Mouse (Mus musculus) heart, embryonic 13.5 days (tissue): Measurements from ENCODE around the gene Ttc8. TPM values are rescaled to one million over a fixed set of nuclear protein-coding genes. Genes with fewer than 3 reads are reported as not detected.

ENCODE experiments used
- ATAC-seq: fragments of 200-750 bp; cut with Nextera tagmentation; 2 replicates; pipeline ENCODE4 v1.8.0; 2017; ENCODE audit warnings: moderate TSS enrichment; ENCODE audit not compliant: insufficient number of reproducible peaks, low FRiP score, low TSS enrichment; ENCODE audit errors: extremely low read depth
- H3K27ac ChIP-seq: fragments of 300-500 bp; sonication (generic); replicated peaks from 2 replicates; pipeline ENCODE4 v1.5.1; 2015; ENCODE audit warnings: moderate library complexity, mild to moderate bottlenecking, inconsistent platforms
- H3K27me3 ChIP-seq: fragments of 300-500 bp; sonication (generic); replicated peaks from 2 replicates; pipeline ENCODE4 v1.6.1; 2015; ENCODE audit warnings: mild to moderate bottlenecking, inconsistent platforms
- H3K36me3 ChIP-seq: fragments of 300-500 bp; sonication (generic); 2 replicates; pipeline ENCODE4 v1.6.1; 2015; ENCODE audit warnings: mild to moderate bottlenecking, inconsistent platforms
- H3K4me1 ChIP-seq: fragments of 300-500 bp; sonication (generic); 2 replicates; pipeline ENCODE4 v1.6.1; 2015; ENCODE audit warnings: inconsistent platforms
- H3K4me2 ChIP-seq: fragments of 300-500 bp; sonication (generic); 2 replicates; pipeline ENCODE4 v1.6.1; 2015; ENCODE audit warnings: inconsistent platforms, mild to moderate bottlenecking, moderate library complexity
- H3K4me3 ChIP-seq: fragments of 300-500 bp; sonication (generic); 2 replicates; pipeline ENCODE4 v1.5.1; 2015; ENCODE audit warnings: moderate library complexity, mild to moderate bottlenecking, inconsistent platforms
- H3K9ac ChIP-seq: fragments of 300-500 bp; sonication (generic); 2 replicates; pipeline ENCODE4 v1.6.1; 2015; ENCODE audit warnings: inconsistent platforms, mild to moderate bottlenecking, moderate library complexity
- H3K9me3 ChIP-seq: fragments of 300-500 bp; sonication (generic); 2 replicates; pipeline ENCODE4 v1.6.1; 2016; ENCODE audit warnings: inconsistent platforms
- WGBS: fragments of 180-500 bp; shearing (Covaris S2); methylation state at CpG from one replicate; pipeline ENCODE4 v1.1.7; 2015; ENCODE audit warnings: mixed read lengths; 5-methylcytosine and 5-hydroxymethylcytosine counted together
- polyA plus RNA-seq: library from polyadenylated mRNA; unstranded; fragments of >200 nt; fragmentation: Nextera tagmentation; extraction: Ambion mirVana; gene quantifications from 2 replicates; pipeline ENCODE4 v1.2.1, GENCODE M21; 2015

The Ttc8 gene
- polyA plus RNA-seq = 14.4 and 14.6 TPM in 2 replicates

DNA sequence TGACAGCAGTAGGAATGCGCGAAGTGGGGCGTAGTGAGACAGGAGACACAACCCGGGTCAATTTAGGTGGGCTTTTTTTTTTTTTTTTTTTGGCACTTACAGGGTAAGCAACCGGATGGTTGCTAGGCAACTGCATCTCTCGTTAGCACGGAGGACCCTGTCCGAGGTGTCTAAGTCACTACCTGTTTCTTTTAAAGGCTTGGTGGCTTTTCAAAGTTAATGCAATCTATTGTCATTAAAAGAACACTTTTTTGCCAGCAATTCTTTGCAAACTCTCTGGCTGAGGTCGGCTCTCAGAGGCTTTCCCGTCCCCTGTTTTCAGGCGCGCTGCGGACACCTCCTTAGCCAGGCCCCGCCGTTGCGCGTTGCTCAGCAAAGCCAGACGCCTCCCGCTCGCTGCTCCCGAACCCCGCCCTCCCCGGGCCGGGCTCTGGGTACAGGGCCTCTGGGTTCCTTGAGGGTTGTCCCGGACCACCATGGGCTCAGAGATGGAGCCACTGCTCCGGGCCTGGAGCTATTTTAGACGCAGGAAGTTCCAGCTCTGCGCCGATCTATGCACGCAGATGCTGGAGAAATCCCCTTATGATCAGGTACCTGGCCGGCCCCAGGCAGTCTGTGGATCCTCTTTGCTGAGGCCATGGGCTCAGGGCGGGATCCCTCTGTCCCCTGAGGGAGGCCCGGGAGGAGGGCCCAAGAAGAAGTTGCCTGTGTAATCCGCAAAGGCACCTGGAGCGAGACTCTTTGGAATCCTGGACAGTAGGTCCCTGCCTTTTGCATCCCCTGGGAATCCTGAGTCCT, at the start of gene Ttc8:
Ttc8 (plus strand) TSS at position 381 of the 798 bp plus-strand sequence.
- ATAC-seq = peak; percentile 82
- Histone ChIP-seq H3K36me3 (no peaks in the 10 kb centered on the region), H3K4me3 (peak within 1 kb of the TSS; percentile 73), H3K4me1 (0 out of 2 replicates have a peak, but pooled peaks cover 5% of the 10 kb centered on the region), H3K9me3 (no peaks in the 10 kb centered on the region), H3K27ac (peak within 1 kb of the TSS; percentile 58), H3K9ac (peak within 1 kb of the TSS; percentile 88), H3K27me3 (peaks cover 16% of the 10 kb centered on the region), H3K4me2 (peak within 1 kb of the TSS; percentile 78)
- under 1% methylated on average over 35 of the region's 35 CpGs for WGBS

DNA sequence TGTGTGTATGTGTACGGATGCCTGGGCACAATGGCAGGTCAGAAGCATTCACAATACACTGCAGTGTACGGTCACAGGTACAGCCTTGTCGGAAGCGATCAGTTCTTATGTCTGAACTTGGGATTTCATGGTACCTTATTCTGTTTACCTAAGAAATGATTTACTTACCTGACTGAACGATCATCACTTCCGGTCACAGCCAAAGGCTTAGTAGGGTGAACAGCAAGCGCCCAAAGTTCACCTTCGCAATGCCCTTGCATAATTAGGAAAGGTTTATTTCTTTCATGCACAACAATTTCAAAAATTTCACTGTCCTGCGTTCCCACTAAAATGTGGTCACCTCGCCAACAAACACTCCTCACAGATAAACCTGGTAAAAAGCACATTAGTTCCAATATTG, 47.5 kb upstream of the Ttc8 start:
- no peaks in the 10 kb centered on the region for H3K9me3 ChIP-seq
- H3K4me3 ChIP-seq = no peak overlapping the region
- H3K9ac ChIP-seq = no peak overlapping the region
- no peaks in the 10 kb centered on the region for H3K36me3 ChIP-seq
- H3K27me3 ChIP-seq = no peaks in the 10 kb centered on the region
- H3K27ac ChIP-seq = no peak overlapping the region
- H3K4me2 ChIP-seq = no peak overlapping the region
- ATAC-seq = no peak
- peaks cover 9% of the 10 kb centered on the region for H3K4me1 ChIP-seq
- 89% methylated on average over 10 of the region's 10 CpGs for WGBS

DNA sequence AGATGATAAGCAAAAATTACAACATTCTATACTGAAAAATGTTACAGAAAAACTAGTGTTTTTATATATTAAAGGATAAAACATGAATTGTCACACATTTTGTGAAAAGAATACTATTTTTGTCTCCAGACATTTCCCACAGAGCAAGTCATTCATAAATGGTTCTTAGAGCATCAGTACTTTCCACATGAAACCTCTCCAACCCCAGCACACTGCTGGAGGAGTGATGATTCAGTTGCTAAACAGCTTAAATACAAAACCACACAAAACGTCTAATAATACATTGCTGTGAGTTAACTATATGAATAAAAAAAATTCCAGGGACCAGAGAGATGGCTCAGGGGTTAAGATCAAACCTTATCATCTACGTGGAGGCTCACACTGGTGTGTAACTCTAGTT, 45.2 kb upstream of the Ttc8 start:
- Histone ChIP-seq H3K36me3 (no peaks in the 10 kb centered on the region), H3K27ac (no peak overlapping the region), H3K4me3 (no peak overlapping the region), H3K27me3 (no peaks in the 10 kb centered on the region), H3K9me3 (no peaks in the 10 kb centered on the region), H3K9ac (no peak overlapping the region), H3K4me1 (peaks cover 9% of the 10 kb centered on the region), H3K4me2 (no peak overlapping the region)
- no peak for ATAC-seq
- WGBS = 53% methylated on average over 2 of the region's 2 CpGs

DNA sequence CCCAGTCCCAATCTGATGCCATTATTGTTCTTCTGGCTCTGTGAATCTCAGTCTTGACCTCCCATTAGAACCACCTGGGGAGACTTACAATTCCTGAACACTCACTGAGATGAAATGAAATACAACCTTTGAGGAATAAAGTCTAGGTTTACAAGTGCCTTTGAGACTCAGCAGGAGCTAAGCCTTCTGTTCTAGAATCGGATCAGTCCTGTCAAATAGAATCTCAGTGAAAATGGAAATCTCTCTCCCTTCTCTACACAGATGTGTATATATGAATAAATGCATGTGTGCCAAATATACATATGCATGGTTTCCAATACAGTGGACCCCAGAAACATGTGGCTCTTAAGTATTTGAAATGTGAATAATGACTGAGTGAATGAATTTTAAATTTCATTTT, 41.7 kb upstream of the Ttc8 start:
- Histone ChIP-seq H3K9me3 (no peaks in the 10 kb centered on the region), H3K36me3 (no peaks in the 10 kb centered on the region), H3K9ac (no peak overlapping the region), H3K27ac (no peak overlapping the region), H3K4me1 (peaks cover 9% of the 10 kb centered on the region), H3K27me3 (no peaks in the 10 kb centered on the region), H3K4me3 (no peak overlapping the region), H3K4me2 (no peak overlapping the region)
- WGBS = 73% methylated on average over 1 of the region's 1 CpGs
- ATAC-seq = no peak

DNA sequence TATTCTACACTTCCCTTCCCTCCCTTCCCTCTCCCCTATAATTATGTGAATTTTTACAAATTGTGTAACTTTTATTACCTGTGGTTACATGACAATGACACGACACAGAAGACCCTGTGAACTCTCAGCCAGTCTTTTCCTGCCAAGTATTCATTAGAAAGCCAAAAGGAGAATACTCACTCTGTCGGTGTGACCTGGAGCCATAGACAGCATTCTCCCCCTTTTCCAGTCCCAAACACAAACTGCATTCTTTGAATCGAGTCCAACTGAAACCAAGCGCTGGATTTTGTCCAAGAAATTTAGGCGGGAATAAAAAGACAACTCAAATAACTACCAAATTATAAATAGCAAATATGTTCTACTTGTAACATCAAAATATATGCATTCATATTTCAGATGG, 38.6 kb upstream of the Ttc8 start:
- H3K4me1 ChIP-seq = peaks cover under 1% of the 10 kb centered on the region; the same call in 1 of the 2 replicates
- H3K27me3 ChIP-seq = no peaks in the 10 kb centered on the region
- H3K9me3 ChIP-seq = no peaks in the 10 kb centered on the region
- H3K9ac ChIP-seq = no peak overlapping the region
- no peaks in the 10 kb centered on the region for H3K36me3 ChIP-seq
- H3K4me3 ChIP-seq = no peak overlapping the region
- no peak overlapping the region for H3K27ac ChIP-seq
- no peak for ATAC-seq
- WGBS = 37% methylated on average over 5 of the region's 5 CpGs
- no peak overlapping the region; the same call in 1 of the 2 replicates for H3K4me2 ChIP-seq

DNA sequence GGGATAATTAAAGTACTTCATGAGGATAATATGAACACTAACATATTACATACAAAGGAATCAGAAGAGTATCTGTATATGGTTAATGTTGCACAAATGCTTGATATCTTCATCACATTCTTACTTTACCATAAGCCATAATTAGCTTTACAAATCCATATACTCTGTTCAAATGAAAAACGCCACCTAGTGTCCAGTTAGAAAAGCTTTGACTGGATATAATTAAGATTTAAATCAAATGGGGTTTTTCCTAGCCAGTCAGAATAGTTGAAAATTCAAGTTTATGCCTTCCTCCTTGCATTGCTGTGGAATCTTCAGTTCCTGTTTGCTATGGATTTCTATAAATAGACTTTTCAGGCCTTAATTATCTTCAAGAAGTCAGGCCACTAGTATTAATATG, 35.9 kb upstream of the Ttc8 start:
- H3K36me3 ChIP-seq = no peaks in the 10 kb centered on the region
- H3K27ac ChIP-seq = no peak overlapping the region
- H3K4me1 ChIP-seq = no peaks in the 10 kb centered on the region
- no peak overlapping the region for H3K9ac ChIP-seq
- ATAC-seq = no peak
- H3K4me3 ChIP-seq = no peak overlapping the region
- H3K4me2 ChIP-seq = no peak overlapping the region
- WGBS = 2% methylated on average over 1 of the region's 1 CpGs
- H3K9me3 ChIP-seq = no peaks in the 10 kb centered on the region
- no peaks in the 10 kb centered on the region for H3K27me3 ChIP-seq

DNA sequence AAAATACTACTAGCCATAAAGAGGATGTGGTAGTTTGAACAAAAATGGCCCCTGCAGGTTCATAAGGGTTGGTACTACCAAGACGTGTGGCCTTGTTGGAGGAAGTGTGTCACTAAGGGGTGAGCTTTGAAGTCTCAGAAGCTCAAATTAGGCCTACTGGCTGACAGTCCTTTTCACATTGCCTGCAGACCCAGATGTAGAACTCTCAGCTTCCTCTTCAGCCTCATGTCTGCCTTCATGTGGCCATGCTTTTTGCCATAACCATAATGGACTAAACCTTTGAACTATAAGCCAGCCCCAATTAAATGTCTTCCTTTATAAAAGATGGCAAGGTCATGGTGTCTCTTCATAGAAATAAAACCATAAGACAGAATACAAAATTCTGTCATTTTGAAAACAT, 23.6 kb upstream of the Ttc8 start:
- no peak overlapping the region for H3K4me3 ChIP-seq
- no peak overlapping the region for H3K27ac ChIP-seq
- H3K36me3 ChIP-seq = no peaks in the 10 kb centered on the region
- H3K27me3 ChIP-seq = peaks cover 16% of the 10 kb centered on the region
- no peak overlapping the region for H3K9ac ChIP-seq
- WGBS = 77% methylated on average over 1 of the region's 1 CpGs
- ATAC-seq = no peak
- H3K4me1 ChIP-seq = peaks cover 11% of the 10 kb centered on the region
- H3K4me2 ChIP-seq = no peak overlapping the region
- no peaks in the 10 kb centered on the region for H3K9me3 ChIP-seq

DNA sequence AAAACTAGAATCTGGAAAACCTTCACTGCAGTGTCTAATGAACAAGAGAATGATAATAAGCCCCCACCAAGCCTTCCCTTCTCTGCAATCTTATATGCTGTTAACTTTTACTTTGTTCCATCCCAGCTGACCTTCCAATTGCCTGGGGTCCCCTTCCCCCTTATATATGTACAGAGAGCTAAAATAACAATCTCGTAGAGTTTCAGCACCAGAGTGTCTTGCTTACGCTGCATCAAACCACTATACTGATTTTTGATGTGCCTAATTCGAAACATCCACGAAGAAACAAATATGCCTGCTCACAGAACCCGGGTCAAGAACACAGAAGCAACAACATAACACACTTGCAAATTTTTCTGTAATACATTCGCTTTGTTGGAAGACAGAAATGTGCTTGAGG, 20.7 kb upstream of the Ttc8 start:
- Histone ChIP-seq H3K4me1 (peaks cover 11% of the 10 kb centered on the region), H3K9ac (peak overlapping the region; percentile 88), H3K27ac (no peak overlapping the region), H3K4me2 (peak overlapping the region; percentile 89), H3K4me3 (peak overlapping the region; percentile 88), H3K36me3 (no peaks in the 10 kb centered on the region), H3K9me3 (no peaks in the 10 kb centered on the region), H3K27me3 (peaks cover 16% of the 10 kb centered on the region)
- no peak for ATAC-seq
- 76% methylated on average over 6 of the region's 6 CpGs for WGBS

DNA sequence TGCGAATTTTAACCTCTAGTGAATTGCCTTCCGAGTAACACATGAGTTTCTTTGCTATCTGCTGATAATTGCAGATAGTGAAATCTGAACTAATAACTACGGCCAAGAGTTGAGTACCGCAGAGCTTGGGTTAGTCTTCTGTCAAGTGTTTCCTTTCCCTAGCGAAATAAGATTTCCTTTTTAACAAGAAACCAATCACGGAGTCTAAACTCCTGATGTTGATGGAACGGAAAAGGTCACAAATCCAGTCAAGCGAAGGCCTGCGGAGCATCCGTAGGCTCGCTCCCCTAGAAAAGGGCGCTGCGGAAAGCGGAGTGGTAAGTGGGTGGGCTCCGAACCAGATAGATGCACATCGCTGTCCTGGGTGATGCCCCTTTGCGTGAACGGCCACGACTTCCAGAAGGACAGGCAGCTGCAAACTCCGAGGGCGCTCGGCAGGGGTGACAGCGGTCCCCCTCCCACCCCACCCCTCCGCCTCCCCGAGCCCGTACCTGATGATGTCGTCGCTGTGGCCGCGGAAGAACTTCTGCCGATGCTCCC, 20.0 kb upstream of the Ttc8 start:
- no peaks in the 10 kb centered on the region for H3K36me3 ChIP-seq
- H3K4me2 ChIP-seq = peak overlapping the region; percentile 89
- 0 out of 2 replicates have a peak, but pooled peaks have one; percentile 4 for ATAC-seq
- H3K9me3 ChIP-seq = no peaks in the 10 kb centered on the region
- H3K4me1 ChIP-seq = peaks cover 11% of the 10 kb centered on the region
- H3K9ac ChIP-seq = peak overlapping the region; percentile 88
- peaks cover 16% of the 10 kb centered on the region for H3K27me3 ChIP-seq
- WGBS = 2% methylated on average over 31 of the region's 31 CpGs
- H3K4me3 ChIP-seq = peak overlapping the region; percentile 88
- no peak overlapping the region for H3K27ac ChIP-seq

DNA sequence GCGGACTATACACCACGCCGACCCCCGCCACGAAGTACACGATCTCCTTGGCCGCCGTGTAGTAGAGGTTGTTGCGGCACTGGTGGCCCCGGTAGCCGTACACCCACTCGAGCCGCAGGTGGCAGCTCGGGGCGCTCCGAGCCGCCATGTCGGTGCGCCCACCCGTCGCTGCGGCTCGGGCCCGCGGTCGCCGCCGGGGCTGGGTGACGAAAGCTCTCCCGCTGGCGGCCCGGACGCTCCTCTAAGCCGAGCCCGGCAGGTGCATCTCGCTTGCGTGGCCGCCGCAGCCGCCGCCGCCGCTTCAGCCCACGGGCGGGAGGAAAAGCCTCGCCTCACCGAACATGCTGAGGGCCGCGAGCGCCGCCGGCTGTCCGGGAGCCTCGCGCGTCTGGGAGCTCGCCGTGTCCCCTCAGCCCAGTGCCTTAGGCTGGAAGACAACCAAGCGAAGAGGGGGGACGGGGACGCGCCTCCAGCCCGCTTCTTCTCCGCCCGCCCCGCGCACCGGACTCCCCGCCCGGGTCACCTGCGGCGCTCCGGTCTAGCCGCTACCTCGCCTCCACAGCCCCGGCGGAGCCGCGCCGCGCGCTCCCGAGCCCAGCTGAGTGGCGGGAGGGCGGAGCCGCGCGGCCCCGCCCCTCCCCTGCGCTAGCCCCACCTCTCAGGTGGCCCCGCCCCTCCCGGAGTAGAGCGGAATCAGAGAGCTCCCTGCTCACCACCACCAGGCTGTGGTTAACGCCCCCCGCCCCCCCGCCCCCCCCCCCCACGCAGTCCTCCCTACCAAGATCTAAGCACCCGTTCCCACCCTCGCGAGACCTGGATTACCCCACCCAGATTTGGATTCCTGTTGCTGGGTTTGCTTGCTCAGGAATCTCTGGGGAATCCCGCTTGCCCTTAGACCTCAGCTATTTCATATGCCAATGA, 19.2 kb upstream of the Ttc8 start, which contains the start of gene Eml5:
Eml5 (minus strand) TSS at position 604 of the 921 bp plus-strand sequence.
- peak within 1 kb of the TSS; percentile 88 for H3K4me3 ChIP-seq
- no peaks in the 10 kb centered on the region for H3K36me3 ChIP-seq
- peak within 1 kb of the TSS; percentile 71 for H3K27ac ChIP-seq
- H3K9ac ChIP-seq = peak within 1 kb of the TSS; percentile 88
- peaks cover 11% of the 10 kb centered on the region for H3K4me1 ChIP-seq
- H3K4me2 ChIP-seq = peak within 1 kb of the TSS; percentile 89
- peaks cover 16% of the 10 kb centered on the region for H3K27me3 ChIP-seq
- ATAC-seq = peak; percentile 88
- H3K9me3 ChIP-seq = no peaks in the 10 kb centered on the region
- WGBS = under 1% methylated on average over 76 of the region's 101 CpGs

DNA sequence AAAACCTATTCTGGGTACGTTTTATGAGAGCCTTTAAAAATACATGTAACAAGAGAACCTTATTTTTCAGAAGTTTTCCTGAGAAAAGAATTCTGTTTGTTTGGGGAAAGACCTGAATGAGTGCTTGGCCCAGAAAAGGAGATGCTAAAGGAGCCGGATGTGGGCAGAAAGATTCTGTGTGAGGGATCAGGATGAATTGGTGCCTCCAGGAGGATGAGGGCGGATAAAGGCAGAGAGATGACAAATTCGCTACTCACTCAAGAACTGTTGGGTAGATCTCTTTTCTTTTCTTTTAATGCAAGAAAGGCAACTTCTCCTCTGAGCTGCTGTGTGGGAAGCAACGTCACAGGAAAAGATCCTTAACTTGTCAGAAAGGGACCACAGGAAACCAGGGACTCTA, 14.9 kb upstream of the Ttc8 start:
- Histone ChIP-seq H3K4me2 (no peak overlapping the region), H3K4me3 (no peak overlapping the region), H3K9ac (no peak overlapping the region), H3K36me3 (no peaks in the 10 kb centered on the region), H3K9me3 (no peaks in the 10 kb centered on the region), H3K27me3 (0 out of 2 replicates have a peak, but pooled peaks cover 1% of the 10 kb centered on the region), H3K27ac (no peak overlapping the region), H3K4me1 (peaks cover 15% of the 10 kb centered on the region)
- WGBS = 69% methylated on average over 5 of the region's 5 CpGs
- ATAC-seq = no peak
